Mouse (Mus musculus) midbrain, embryonic 16.5 days (tissue): ENCODE data around the gene Crybb2. TPM values are rescaled to one million over a fixed set of nuclear protein-coding genes. Genes with fewer than 3 reads are reported as not detected.

ENCODE experiments used
- ATAC-seq: fragments of 200-750 bp; cut with Nextera tagmentation; 2 replicates; pipeline ENCODE4 v1.8.0; 2017; ENCODE audit warnings: moderate TSS enrichment
- H3K27ac ChIP-seq: fragments of 300-500 bp; sonication (generic); 2 replicates; pipeline ENCODE4 v1.5.1; 2014; ENCODE audit warnings: mild to moderate bottlenecking, low read length, mixed read lengths
- H3K27me3 ChIP-seq: fragments of 300-500 bp; sonication (generic); 2 replicates; pipeline ENCODE4 v1.6.1; 2014; ENCODE audit warnings: low read depth, low read length, mixed read lengths; ENCODE audit not compliant: control insufficient read depth, insufficient read depth
- H3K36me3 ChIP-seq: fragments of 300-500 bp; sonication (generic); 2 replicates; pipeline ENCODE4 v1.6.1; 2014; ENCODE audit warnings: mild to moderate bottlenecking, low read length, moderate library complexity, mixed read lengths; ENCODE audit not compliant: control insufficient read depth, insufficient read depth
- H3K4me1 ChIP-seq: fragments of 300-500 bp; sonication (generic); 2 replicates; pipeline ENCODE4 v1.6.1; 2014; ENCODE audit warnings: mild to moderate bottlenecking, low read length, mixed read lengths; ENCODE audit not compliant: control insufficient read depth, insufficient read depth
- H3K4me2 ChIP-seq: fragments of 300-500 bp; sonication (generic); 2 replicates; pipeline ENCODE4 v1.6.1; 2014; ENCODE audit warnings: mild to moderate bottlenecking, low read length, mixed read lengths
- H3K4me3 ChIP-seq: fragments of 300-500 bp; sonication (generic); 2 replicates; pipeline ENCODE4 v1.5.1; 2014; ENCODE audit warnings: low read depth, mild to moderate bottlenecking, low read length, moderate library complexity, mixed read lengths
- H3K9ac ChIP-seq: fragments of 300-500 bp; sonication (generic); 2 replicates; pipeline ENCODE4 v1.6.1; 2014; ENCODE audit warnings: low read depth, low read length, mixed read lengths
- H3K9me3 ChIP-seq: fragments of 300-500 bp; sonication (generic); replicated peaks from 2 replicates; pipeline ENCODE4 v1.6.1; 2014; ENCODE audit warnings: mild to moderate bottlenecking, low read length, mixed read lengths; ENCODE audit not compliant: control insufficient read depth, poor library complexity, severe bottlenecking
- WGBS: fragments of 180-500 bp; shearing (Covaris S2); extraction: QIAGEN DNeasy Blood & Tissue Kit; methylation state at CpG from one replicate; pipeline ENCODE4 v1.1.7; 2014; 5-methylcytosine and 5-hydroxymethylcytosine counted together
- polyA plus RNA-seq: library from polyadenylated mRNA; unstranded; fragments of >200 nt; fragmentation: Nextera tagmentation; extraction: Ambion mirVana; gene quantifications from 2 replicates; pipeline ENCODE4 v1.2.1, GENCODE M21; 2015

Gene Crybb2
- not detected in 2 replicates for polyA plus RNA-seq

DNA sequence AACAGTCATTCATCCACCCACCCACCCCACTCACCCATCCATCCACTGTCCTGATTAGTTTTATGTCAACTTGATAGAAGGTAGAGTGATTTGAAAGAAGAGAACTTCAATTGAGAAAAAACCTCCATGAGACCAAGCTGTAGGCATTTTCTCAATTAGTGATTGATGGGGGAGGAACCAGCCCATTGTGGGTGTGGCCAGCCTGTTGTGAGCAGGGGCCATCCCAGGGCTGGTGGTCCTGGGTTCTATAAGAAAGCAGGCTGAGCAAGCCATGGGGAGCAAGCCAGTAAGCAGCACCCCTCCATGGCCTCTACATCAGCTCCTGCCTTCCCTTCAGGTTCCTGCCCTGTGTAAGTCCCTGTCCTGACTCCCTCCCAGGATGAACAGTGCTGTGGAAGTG, at the start of gene Crybb2:
Gene Crybb2, minus strand, starts transcription at position 101 of the 400 bp plus-strand sequence.
- Histone ChIP-seq H3K4me2 (no peak within 1 kb of the TSS), H3K9ac (no peak within 1 kb of the TSS), H3K27ac (no peak within 1 kb of the TSS), H3K9me3 (no peaks in the 10 kb centered on the region), H3K27me3 (no peaks in the 10 kb centered on the region), H3K4me1 (no peaks in the 10 kb centered on the region), H3K4me3 (no peak within 1 kb of the TSS), H3K36me3 (no peaks in the 10 kb centered on the region)
- ATAC-seq = no peak

DNA sequence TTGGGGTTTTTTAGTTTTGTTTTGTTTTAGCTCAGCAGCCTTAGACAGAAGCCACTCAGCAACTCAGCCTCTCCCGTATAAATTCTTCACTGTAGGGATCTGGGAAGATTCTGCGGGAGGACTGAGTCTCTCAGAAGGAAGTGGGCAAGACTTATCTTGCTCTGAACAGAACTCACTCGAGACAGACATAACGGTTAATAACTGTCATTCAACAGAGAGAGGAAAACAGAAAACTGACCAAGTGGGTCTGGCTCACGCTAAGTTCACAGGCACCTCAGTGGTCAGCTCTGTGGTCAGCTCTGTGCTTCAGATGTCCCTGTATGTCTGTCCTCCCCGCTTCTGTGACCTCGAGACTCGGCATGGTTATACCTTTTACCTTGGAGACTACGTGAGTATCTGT, 49.4 kb upstream of the Crybb2 start:
- Histone ChIP-seq H3K27me3 (no peaks in the 10 kb centered on the region), H3K9me3 (no peaks in the 10 kb centered on the region), H3K4me3 (no peak overlapping the region), H3K36me3 (no peaks in the 10 kb centered on the region), H3K9ac (no peak overlapping the region), H3K4me2 (no peak overlapping the region), H3K27ac (no peak overlapping the region), H3K4me1 (peaks cover 3% of the 10 kb centered on the region; the same call in 1 of the 2 replicates)
- no peak for ATAC-seq
- WGBS = 86% methylated on average over 9 of the region's 9 CpGs

DNA sequence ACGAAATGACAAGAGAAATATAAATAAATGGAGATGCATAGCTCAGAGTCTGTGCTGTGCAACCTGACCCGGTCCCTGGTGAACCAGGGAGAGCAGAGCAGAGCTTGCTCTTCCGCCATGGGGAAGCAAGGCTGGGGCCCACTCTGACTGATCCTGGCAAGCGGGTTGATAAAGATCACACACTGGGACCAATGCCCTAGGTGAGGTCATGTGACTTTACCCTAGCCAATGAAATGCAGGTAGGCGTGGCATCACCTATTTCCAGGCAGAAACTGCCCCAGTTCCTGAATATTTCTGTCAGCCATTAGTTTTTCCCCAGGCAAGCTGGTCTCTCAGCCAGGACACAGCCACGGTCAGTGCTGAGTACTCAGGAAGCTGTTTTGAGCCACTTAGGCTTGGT, 48.8 kb upstream of the Crybb2 start:
- Histone ChIP-seq H3K27me3 (no peaks in the 10 kb centered on the region), H3K4me3 (no peak overlapping the region), H3K9me3 (no peaks in the 10 kb centered on the region), H3K9ac (no peak overlapping the region), H3K4me2 (no peak overlapping the region), H3K36me3 (no peaks in the 10 kb centered on the region), H3K4me1 (peaks cover 3% of the 10 kb centered on the region; the same call in 1 of the 2 replicates), H3K27ac (no peak overlapping the region)
- 55% methylated on average over 6 of the region's 6 CpGs for WGBS
- ATAC-seq = 0 out of 2 replicates have a peak, but pooled peaks have one; percentile 55

DNA sequence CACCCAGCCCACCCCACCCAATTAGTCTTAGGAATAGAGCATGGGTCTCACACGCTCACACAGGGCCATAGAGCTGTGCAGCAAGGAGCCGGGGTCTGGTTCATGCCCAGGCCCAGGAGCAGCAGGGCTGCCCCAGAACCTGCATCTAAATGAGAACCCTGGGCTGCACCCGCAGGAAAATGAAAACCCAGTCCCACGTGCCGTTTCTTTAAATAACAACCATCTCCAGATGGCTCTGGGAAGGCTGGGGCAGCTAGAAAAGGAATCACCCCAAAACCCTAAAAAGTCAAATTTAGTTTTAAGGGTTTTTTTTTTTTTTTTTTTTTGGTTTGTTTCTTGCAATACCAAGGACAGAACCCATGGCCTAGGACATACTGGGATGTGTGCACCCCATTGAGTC, 47.4 kb upstream of the Crybb2 start:
- ATAC-seq = no peak
- no peak overlapping the region for H3K9ac ChIP-seq
- no peak overlapping the region for H3K4me2 ChIP-seq
- no peaks in the 10 kb centered on the region for H3K36me3 ChIP-seq
- H3K4me3 ChIP-seq = no peak overlapping the region
- H3K4me1 ChIP-seq = peaks cover 3% of the 10 kb centered on the region; the same call in 1 of the 2 replicates
- no peaks in the 10 kb centered on the region for H3K9me3 ChIP-seq
- H3K27ac ChIP-seq = no peak overlapping the region
- 75% methylated on average over 5 of the region's 5 CpGs for WGBS
- H3K27me3 ChIP-seq = no peaks in the 10 kb centered on the region

DNA sequence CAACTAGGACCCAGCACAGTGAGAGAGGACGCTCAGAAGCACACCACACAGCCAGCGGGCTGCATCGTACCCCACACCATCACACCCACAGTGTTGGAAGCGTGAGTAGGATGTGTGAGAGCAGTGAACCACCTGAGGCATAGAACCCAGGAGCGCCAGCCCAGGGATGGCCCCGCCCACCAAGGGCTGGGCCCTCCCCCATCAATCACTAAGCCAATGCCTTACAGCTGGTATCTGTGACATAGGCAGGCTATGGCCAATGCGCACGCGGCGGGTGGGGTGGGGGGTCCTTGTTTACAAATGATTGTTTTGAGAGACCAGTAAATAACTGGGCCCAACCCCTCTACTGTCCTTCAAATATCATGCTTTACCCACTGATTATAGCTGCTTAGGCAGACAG, 46.0 kb upstream of the Crybb2 start:
- no peak for ATAC-seq
- H3K9ac ChIP-seq = no peak overlapping the region
- no peak overlapping the region for H3K27ac ChIP-seq
- WGBS = 71% methylated on average over 10 of the region's 10 CpGs
- no peaks in the 10 kb centered on the region for H3K9me3 ChIP-seq
- H3K4me2 ChIP-seq = no peak overlapping the region
- H3K36me3 ChIP-seq = no peaks in the 10 kb centered on the region
- no peak overlapping the region for H3K4me3 ChIP-seq
- H3K4me1 ChIP-seq = peaks cover 5% of the 10 kb centered on the region
- H3K27me3 ChIP-seq = no peaks in the 10 kb centered on the region

DNA sequence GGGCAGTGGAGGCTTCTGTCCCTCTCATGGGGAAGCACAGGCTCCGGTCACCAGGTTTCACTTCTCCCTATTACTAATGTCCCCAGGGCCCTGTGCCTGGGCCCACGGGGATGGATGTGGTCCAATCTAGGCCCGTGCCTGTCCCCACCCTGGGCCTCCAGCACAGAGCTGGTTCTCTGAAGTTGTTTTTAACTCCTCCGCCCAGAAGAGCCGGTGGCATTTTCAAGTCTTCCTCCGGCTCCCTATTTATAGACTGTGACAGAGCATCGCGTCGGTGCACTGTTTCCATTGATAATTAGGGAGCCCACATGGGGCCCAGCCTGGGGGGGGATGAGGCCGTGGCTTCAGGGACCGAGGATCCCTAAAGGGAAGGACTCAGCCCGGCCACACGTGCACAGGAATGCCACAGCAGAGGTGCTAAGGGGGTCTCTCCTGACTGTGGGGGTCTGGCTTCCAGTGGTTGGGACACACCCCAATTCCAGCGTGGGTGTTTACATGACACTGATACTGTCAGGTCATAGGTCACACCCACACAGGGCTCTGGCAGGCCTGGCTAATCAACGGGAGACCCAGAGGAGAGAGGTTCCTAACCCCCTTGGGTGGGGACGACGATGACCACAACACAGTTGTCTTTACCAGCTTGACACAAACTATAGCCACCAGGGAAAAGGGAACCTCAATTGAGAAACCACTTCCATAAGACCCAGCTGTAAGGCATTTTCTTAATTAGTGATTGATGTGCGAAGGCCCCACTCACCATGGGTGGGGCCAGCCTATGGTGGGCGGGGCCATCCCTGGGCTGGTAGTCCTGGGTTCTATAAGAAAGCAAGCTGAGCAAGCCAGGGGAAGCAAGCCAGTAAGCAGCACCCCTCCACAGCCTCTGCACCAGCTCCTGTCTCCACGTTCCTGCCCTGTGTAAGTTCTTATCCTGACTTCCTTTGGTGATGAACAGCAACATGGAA, 44.6 kb upstream of the Crybb2 start:
- H3K9ac ChIP-seq = no peak overlapping the region
- ATAC-seq = no peak

DNA sequence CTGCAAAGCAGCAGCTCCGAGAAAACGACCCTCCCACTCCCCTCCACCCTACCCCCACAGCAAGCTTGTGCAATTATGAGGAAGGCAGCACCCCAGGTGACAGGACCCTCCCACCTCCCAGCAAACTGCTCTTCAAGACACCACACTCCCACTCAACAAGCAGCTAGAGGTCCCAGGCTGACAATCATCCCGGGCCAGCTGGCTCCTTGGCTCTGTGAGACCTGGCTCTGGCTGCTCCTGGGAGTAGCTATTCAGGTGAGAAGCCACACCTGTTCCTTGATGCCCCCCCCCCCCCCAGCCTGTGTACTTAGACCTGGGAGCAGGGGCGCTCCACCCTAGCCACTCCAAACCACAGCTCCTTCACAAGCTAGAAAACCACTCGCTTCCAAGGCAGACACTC, 43.2 kb upstream of the Crybb2 start:
- no peak overlapping the region for H3K9ac ChIP-seq
- no peak overlapping the region for H3K27ac ChIP-seq
- H3K4me3 ChIP-seq = no peak overlapping the region
- H3K27me3 ChIP-seq = no peaks in the 10 kb centered on the region
- no peaks in the 10 kb centered on the region for H3K9me3 ChIP-seq
- no peak for ATAC-seq
- no peaks in the 10 kb centered on the region for H3K36me3 ChIP-seq
- H3K4me2 ChIP-seq = no peak overlapping the region
- H3K4me1 ChIP-seq = peaks cover 5% of the 10 kb centered on the region; the same call in 1 of the 2 replicates
- WGBS = 46% methylated on average over 5 of the region's 5 CpGs

More for the DNA sequence above, 44.6 kb upstream of the Crybb2 start:
- Histone ChIP-seq H3K4me1 (peaks cover 5% of the 10 kb centered on the region; the same call in 1 of the 2 replicates), H3K27ac (no peak overlapping the region), H3K36me3 (no peaks in the 10 kb centered on the region), H3K27me3 (no peaks in the 10 kb centered on the region), H3K9me3 (no peaks in the 10 kb centered on the region), H3K4me2 (no peak overlapping the region), H3K4me3 (no peak overlapping the region)
- WGBS = 61% methylated on average over 20 of the region's 20 CpGs

DNA sequence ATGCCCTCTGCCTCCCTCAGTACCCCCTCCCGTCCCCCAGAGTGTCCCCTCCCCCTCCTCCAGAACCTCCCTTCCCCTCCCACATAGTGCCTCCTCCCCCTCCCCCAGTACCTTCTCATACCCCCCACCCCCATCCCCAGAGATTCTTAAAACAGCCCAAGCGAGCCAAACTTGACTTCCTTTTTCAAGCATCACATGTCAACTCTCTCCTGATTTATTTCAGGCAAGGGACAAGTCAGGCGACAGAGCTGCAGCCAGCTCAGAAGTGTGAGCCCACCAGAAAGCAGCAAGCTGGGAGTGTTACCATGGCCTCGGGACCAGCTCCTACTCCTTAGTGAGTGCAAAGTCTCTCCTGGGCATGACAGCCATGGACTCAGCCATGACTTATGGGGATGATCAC, 41.4 kb upstream of the Crybb2 start:
- ATAC-seq = no peak
- Histone ChIP-seq H3K36me3 (no peaks in the 10 kb centered on the region), H3K27ac (no peak overlapping the region), H3K9ac (no peak overlapping the region), H3K9me3 (no peaks in the 10 kb centered on the region), H3K4me1 (peaks cover 5% of the 10 kb centered on the region; the same call in 1 of the 2 replicates), H3K4me2 (no peak overlapping the region), H3K27me3 (no peaks in the 10 kb centered on the region), H3K4me3 (no peak overlapping the region)
- 12% methylated on average over 4 of the region's 4 CpGs for WGBS

DNA sequence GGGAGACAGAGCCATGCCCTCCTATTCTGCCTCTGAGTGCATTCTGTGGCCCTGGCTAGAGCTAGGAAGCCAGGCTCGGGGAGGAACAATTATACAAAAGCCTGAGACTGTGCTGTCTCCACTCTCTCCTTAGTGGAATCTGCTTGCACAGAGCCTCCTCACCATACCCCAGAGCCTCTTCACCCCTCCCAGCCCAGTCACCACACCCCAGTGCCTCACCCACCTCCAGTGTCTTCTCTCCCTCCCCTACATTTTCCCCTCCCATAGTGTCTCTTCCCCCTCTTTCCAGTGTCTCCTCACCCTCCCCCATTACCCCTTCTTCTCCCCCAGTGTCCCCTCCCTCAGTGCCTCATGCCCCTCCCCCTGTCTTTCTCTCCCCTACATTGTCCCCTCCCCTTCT, 41.0 kb upstream of the Crybb2 start:
- ATAC-seq = peak; percentile 32; the same call in 1 of the 2 replicates
- H3K36me3 ChIP-seq = no peaks in the 10 kb centered on the region
- peak overlapping the region; percentile 28 for H3K27ac ChIP-seq
- no peaks in the 10 kb centered on the region for H3K27me3 ChIP-seq
- no peaks in the 10 kb centered on the region for H3K9me3 ChIP-seq
- no peak overlapping the region for H3K9ac ChIP-seq
- 10% methylated on average over 1 of the region's 1 CpGs for WGBS
- H3K4me1 ChIP-seq = peaks cover 5% of the 10 kb centered on the region; the same call in 1 of the 2 replicates
- no peak overlapping the region for H3K4me2 ChIP-seq
- H3K4me3 ChIP-seq = no peak overlapping the region
